Mouse (Mus musculus): ENCODE measurements around the gene Ucn2. TPM values are rescaled to one million over a fixed set of nuclear protein-coding genes. Genes with fewer than 3 reads are reported as not detected.
A peak's percentile ranks its signal among the peaks of the same experiment; 100 is the strongest.

Ucn2 gene
- polyA plus RNA-seq, 1 experiment from 2014 or later, result not detected

- H3K27ac ChIP-seq (ENCODE audit: low read length), result no peak overlapping the region
- no peak overlapping the region for H3K4me3 ChIP-seq (ENCODE audit: low read depth, low read length)
- ATAC-seq (ENCODE audit: insufficient number of reproducible peaks, insufficient read depth, low FRiP score, low read depth), result 0 out of 2 replicates have a peak, but pooled peaks have one; percentile 28
- 0 out of 2 replicates have a peak, but pooled peaks cover 2% of the 10 kb centered on the region for H3K4me1 ChIP-seq (ENCODE audit: control insufficient read depth, insufficient read depth, low read length)
- no peaks in the 10 kb centered on the region for H3K9me3 ChIP-seq (ENCODE audit: control insufficient read depth, low read depth, low read length)
- H3K9ac ChIP-seq (replicated peaks; ENCODE audit: low read depth, low read length), result no peak overlapping the region
- H3K4me2 ChIP-seq (replicated peaks; ENCODE audit: low read depth, low read length), result no peak overlapping the region
- no peaks in the 10 kb centered on the region for H3K36me3 ChIP-seq (ENCODE audit: control insufficient read depth, insufficient read depth, low read length)
- no peaks in the 10 kb centered on the region for H3K27me3 ChIP-seq (ENCODE audit: control insufficient read depth, insufficient read depth, low read length)
- 42% methylated on average over 17 of the region's 17 CpGs for WGBS
These were observed 24.0 kb downstream of the Ucn2 start for GRCm38 (mm10) chr9:109009636-109010315.

- no peak overlapping the region for H3K27ac ChIP-seq (ENCODE audit: low read length)
- WGBS, result 78% methylated on average over 14 of the region's 14 CpGs
- no peak overlapping the region for H3K4me3 ChIP-seq (ENCODE audit: low read depth, low read length)
- 0 out of 2 replicates have a peak, but pooled peaks cover 2% of the 10 kb centered on the region for H3K4me1 ChIP-seq (ENCODE audit: control insufficient read depth, insufficient read depth, low read length)
- ATAC-seq (ENCODE audit: insufficient number of reproducible peaks, insufficient read depth, low FRiP score, low read depth), result no peak
- H3K9ac ChIP-seq (replicated peaks; ENCODE audit: low read depth, low read length), result no peak overlapping the region
- no peaks in the 10 kb centered on the region for H3K27me3 ChIP-seq (ENCODE audit: control insufficient read depth, insufficient read depth, low read length)
- H3K36me3 ChIP-seq (ENCODE audit: control insufficient read depth, insufficient read depth, low read length), result no peaks in the 10 kb centered on the region
- H3K9me3 ChIP-seq (ENCODE audit: control insufficient read depth, low read depth, low read length), result no peaks in the 10 kb centered on the region
- no peak overlapping the region for H3K4me2 ChIP-seq (replicated peaks; ENCODE audit: low read depth, low read length)
These were observed 24.5 kb downstream of the Ucn2 start for GRCm38 (mm10) chr9:109010316-109010690.

GRCm38 (mm10) chr9:109015397-109015796 is 29.6 kb downstream of the Ucn2 start:
- 35% methylated on average over 8 of the region's 8 CpGs for WGBS
- no peak for ATAC-seq (ENCODE audit: insufficient number of reproducible peaks, insufficient read depth, low FRiP score, low read depth)

GRCm38 (mm10) chr9:109016973-109017604 is 31.3 kb downstream of the Ucn2 start:
- Histone ChIP-seq H3K4me1 (ENCODE audit: control insufficient read depth, insufficient read depth, low read length) (no peaks in the 10 kb centered on the region), H3K27me3 (ENCODE audit: control insufficient read depth, insufficient read depth, low read length) (no peaks in the 10 kb centered on the region), H3K9ac (replicated peaks; ENCODE audit: low read depth, low read length) (no peak overlapping the region), H3K27ac (ENCODE audit: low read length) (no peak overlapping the region), H3K36me3 (ENCODE audit: control insufficient read depth, insufficient read depth, low read length) (no peaks in the 10 kb centered on the region), H3K4me3 (ENCODE audit: low read depth, low read length) (no peak overlapping the region), H3K9me3 (ENCODE audit: control insufficient read depth, low read depth, low read length) (no peaks in the 10 kb centered on the region), H3K4me2 (replicated peaks; ENCODE audit: low read depth, low read length) (no peak overlapping the region)
- ATAC-seq (ENCODE audit: insufficient number of reproducible peaks, insufficient read depth, low FRiP score, low read depth), result no peak
- WGBS, result 50% methylated on average over 11 of the region's 11 CpGs

More at GRCm38 (mm10) chr9:109015397-109015796, 29.6 kb downstream of the Ucn2 start:
- H3K4me1 ChIP-seq (ENCODE audit: control insufficient read depth, insufficient read depth, low read length), result no peaks in the 10 kb centered on the region
- no peaks in the 10 kb centered on the region for H3K27me3 ChIP-seq (ENCODE audit: control insufficient read depth, insufficient read depth, low read length)
- H3K27ac ChIP-seq (ENCODE audit: low read length), result no peak overlapping the region
- H3K36me3 ChIP-seq (ENCODE audit: control insufficient read depth, insufficient read depth, low read length), result no peaks in the 10 kb centered on the region
- no peak overlapping the region for H3K9ac ChIP-seq (replicated peaks; ENCODE audit: low read depth, low read length)
- no peaks in the 10 kb centered on the region for H3K9me3 ChIP-seq (ENCODE audit: control insufficient read depth, low read depth, low read length)
- H3K4me3 ChIP-seq (ENCODE audit: low read depth, low read length), result no peak overlapping the region
- H3K4me2 ChIP-seq (replicated peaks; ENCODE audit: low read depth, low read length), result no peak overlapping the region

GRCm38 (mm10) chr9:109021428-109021827 is 35.6 kb downstream of the Ucn2 start:
- WGBS, result 77% methylated on average over 4 of the region's 4 CpGs
- Histone ChIP-seq H3K4me3 (ENCODE audit: low read depth, low read length) (no peak overlapping the region), H3K9me3 (ENCODE audit: control insufficient read depth, low read depth, low read length) (no peaks in the 10 kb centered on the region), H3K27me3 (ENCODE audit: control insufficient read depth, insufficient read depth, low read length) (no peaks in the 10 kb centered on the region), H3K36me3 (ENCODE audit: control insufficient read depth, insufficient read depth, low read length) (no peaks in the 10 kb centered on the region), H3K27ac (ENCODE audit: low read length) (no peak overlapping the region), H3K4me1 (ENCODE audit: control insufficient read depth, insufficient read depth, low read length) (no peaks in the 10 kb centered on the region), H3K9ac (replicated peaks; ENCODE audit: low read depth, low read length) (no peak overlapping the region), H3K4me2 (replicated peaks; ENCODE audit: low read depth, low read length) (no peak overlapping the region)
- no peak for ATAC-seq (ENCODE audit: insufficient number of reproducible peaks, insufficient read depth, low FRiP score, low read depth)

- no peak overlapping the region for H3K4me3 ChIP-seq (ENCODE audit: low read depth, low read length)
- WGBS, result 84% methylated on average over 17 of the region's 17 CpGs
- no peak overlapping the region for H3K4me2 ChIP-seq (replicated peaks; ENCODE audit: low read depth, low read length)
- H3K9me3 ChIP-seq (ENCODE audit: control insufficient read depth, low read depth, low read length), result no peaks in the 10 kb centered on the region
- no peaks in the 10 kb centered on the region for H3K36me3 ChIP-seq (ENCODE audit: control insufficient read depth, insufficient read depth, low read length)
- no peak for ATAC-seq (ENCODE audit: insufficient number of reproducible peaks, insufficient read depth, low FRiP score, low read depth)
- no peak overlapping the region for H3K9ac ChIP-seq (replicated peaks; ENCODE audit: low read depth, low read length)
- no peaks in the 10 kb centered on the region for H3K4me1 ChIP-seq (ENCODE audit: control insufficient read depth, insufficient read depth, low read length)
- no peak overlapping the region for H3K27ac ChIP-seq (ENCODE audit: low read length)
- no peaks in the 10 kb centered on the region for H3K27me3 ChIP-seq (ENCODE audit: control insufficient read depth, insufficient read depth, low read length)
These were observed 37.3 kb downstream of the Ucn2 start for GRCm38 (mm10) chr9:109022866-109023685.

GRCm38 (mm10) chr9:109027521-109027920 is 41.7 kb downstream of the Ucn2 start:
- H3K4me1 ChIP-seq (ENCODE audit: control insufficient read depth, insufficient read depth, low read length), result no peaks in the 10 kb centered on the region
- H3K36me3 ChIP-seq (ENCODE audit: control insufficient read depth, insufficient read depth, low read length), result no peaks in the 10 kb centered on the region
- ATAC-seq (ENCODE audit: insufficient number of reproducible peaks, insufficient read depth, low FRiP score, low read depth), result no peak
- whole genome bisulfite sequencing, result 77% methylated on average over 8 of the region's 8 CpGs
- H3K27me3 ChIP-seq (ENCODE audit: control insufficient read depth, insufficient read depth, low read length), result no peaks in the 10 kb centered on the region
- H3K4me3 ChIP-seq (ENCODE audit: low read depth, low read length), result no peak overlapping the region
- H3K4me2 ChIP-seq (replicated peaks; ENCODE audit: low read depth, low read length), result no peak overlapping the region
- H3K9ac ChIP-seq (replicated peaks; ENCODE audit: low read depth, low read length), result no peak overlapping the region
- no peaks in the 10 kb centered on the region for H3K9me3 ChIP-seq (ENCODE audit: control insufficient read depth, low read depth, low read length)
- no peak overlapping the region for H3K27ac ChIP-seq (ENCODE audit: low read length)

GRCm38 (mm10) chr9:109028421-109028820 is 42.6 kb downstream of the Ucn2 start:
- Histone ChIP-seq H3K27ac (ENCODE audit: low read length) (no peak overlapping the region), H3K4me2 (replicated peaks; ENCODE audit: low read depth, low read length) (no peak overlapping the region), H3K9me3 (ENCODE audit: control insufficient read depth, low read depth, low read length) (no peaks in the 10 kb centered on the region), H3K4me3 (ENCODE audit: low read depth, low read length) (no peak overlapping the region), H3K9ac (replicated peaks; ENCODE audit: low read depth, low read length) (no peak overlapping the region), H3K27me3 (ENCODE audit: control insufficient read depth, insufficient read depth, low read length) (no peaks in the 10 kb centered on the region), H3K4me1 (ENCODE audit: control insufficient read depth, insufficient read depth, low read length) (no peaks in the 10 kb centered on the region), H3K36me3 (ENCODE audit: control insufficient read depth, insufficient read depth, low read length) (no peaks in the 10 kb centered on the region)
- ATAC-seq (ENCODE audit: insufficient number of reproducible peaks, insufficient read depth, low FRiP score, low read depth), result no peak
- 76% methylated on average over 3 of the region's 3 CpGs for WGBS
